Mouse (Mus musculus) cortical plate, adult 2 months (tissue): ENCODE measurements around the gene Atp6v1f.

Source experiments
- CTCF ChIP-seq: fragments of 200-500 bp; IDR thresholded peaks from 2 replicates; pipeline ENCODE4 v1.5.1; 2011; ENCODE audit warnings: mild to moderate bottlenecking, control low read depth, low read length; ENCODE audit not compliant: insufficient read depth; ENCODE audit errors: extremely low read depth
- POLR2A ChIP-seq: fragments of 200-500 bp; IDR thresholded peaks from 2 replicates; pipeline ENCODE4 v1.6.1; 2011; ENCODE audit warnings: mild to moderate bottlenecking, low read length, control low read depth; ENCODE audit not compliant: insufficient read depth; ENCODE audit errors: extremely low read depth

DNA sequence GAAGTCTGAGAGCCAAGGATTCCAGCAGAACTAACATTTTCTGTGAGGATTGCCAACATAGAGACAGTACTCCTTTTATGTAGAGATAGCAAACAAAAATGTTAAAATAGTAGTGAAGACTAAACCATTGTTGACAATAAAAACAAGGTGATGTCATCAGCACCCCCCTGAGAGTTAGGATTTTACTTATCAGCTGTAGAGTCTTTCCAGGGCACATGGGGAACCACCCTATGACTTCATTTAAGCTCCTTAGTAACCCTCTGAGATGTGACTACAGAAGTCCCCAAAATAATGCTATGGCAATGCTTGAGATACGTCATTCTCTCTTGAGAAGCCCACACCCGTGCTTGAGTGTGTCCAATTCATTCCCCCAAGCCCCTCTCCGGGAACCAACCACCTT, 4.1 kb upstream of the Atp6v1f start:
- TF ChIP-seq POLR2A, result no peak
- no peak for TF ChIP-seq CTCF
